Mouse (Mus musculus) ovary, postnatal 36 days (tissue): ENCODE data around the gene Gm14401.
"Not testable (repeated sequence)": the region's sequence is repeated elsewhere in the genome, so short reads cannot be mapped to it uniquely, and the experiment has no call there.

Experiments
- DNase-seq: peaks from one replicate; pipeline ENCODE4 v3.0.0; 2022; ENCODE audit warnings: low spot score, mixed read lengths

Gene Gm14401

DNA sequence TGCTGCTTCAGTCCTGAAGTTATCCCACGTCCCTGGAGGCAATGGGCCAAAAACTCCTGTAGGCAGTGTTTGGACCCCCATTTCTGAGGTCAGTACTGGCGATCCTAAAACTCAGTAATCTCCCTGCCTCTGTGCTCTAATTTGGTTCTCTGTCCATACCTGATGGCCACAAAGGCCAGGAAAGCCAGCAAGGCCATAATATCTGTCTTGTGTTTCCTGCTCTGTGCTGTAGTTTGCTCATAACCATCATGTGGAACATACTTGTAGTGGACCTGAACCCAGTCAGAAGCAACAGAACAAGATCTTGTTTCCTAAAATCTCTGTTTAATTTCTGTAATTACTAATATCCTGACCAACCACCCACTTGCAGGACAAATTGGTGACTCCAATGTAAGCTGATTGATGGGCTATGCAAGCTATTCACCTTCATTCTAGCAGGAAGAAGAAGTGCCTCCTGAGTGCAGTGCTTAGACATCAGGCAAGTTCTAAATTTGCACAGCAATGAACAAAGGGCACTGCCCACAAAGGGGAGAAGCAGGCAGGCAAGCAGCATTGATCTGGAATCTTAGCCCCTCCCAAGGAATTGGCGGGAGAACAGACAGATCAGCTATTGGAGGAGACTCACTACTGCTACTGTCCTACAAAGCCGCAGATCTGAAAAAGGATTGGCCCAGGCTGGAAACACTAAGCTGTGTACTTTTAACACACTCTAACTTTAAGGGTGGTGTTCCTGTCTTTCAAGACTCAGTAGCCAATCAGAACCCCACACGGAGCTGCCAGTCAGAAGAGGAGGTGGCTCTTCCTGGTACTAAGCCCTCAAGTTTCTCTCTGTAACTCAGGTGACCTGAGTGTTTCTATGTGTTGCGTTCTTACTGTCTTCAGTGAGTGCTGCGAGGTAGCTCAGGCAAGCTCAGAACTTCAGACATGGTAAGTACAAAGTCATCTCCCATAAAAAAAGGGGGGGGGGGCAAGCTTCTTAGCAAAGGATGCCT lies at the start of gene Gm14401:
Gene Gm14401, plus strand, starts transcription at position 889 of the 992 bp plus-strand sequence.
- not testable (repeated sequence) for DNase-seq

DNA sequence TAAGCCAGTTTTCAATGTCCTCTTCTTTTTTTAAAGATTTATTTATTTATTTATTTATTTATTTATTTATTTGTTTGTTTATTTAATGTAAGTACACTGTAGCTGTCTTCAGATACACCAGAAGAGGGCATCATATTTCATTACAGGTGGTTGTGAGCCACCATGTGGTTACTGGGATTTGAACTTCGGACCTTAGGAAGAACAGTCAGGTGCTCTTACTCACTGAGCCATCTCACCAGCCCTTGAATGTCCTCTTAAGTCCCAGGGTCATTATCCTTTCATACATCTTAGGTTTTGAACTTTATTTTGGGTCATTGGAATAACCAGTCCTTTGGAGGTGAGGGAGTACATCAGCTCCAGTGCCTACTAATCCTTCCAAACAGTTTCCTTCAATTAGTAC lies 1.3 kb upstream of the Gm14401 start:
- DNase-seq, result not testable (repeated sequence)

DNA sequence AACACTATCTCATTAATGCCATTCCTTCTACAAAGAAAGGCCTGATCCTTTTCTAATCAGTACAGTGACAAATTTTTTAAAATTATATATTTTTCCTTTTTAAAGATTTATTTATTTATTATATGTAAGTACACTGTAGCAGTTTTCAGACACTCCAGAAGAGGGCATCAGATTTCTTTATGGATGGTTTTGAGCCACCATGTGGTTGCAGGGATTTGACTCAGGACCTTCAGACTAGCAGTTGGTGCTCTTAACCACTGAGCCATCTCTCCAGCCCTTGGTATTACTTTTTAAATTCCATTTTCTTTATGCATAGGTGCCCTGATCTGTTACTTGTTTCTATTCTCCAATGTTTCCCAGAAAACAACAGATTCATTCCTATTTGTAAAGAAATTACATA lies 895 bp downstream of the Gm14401 start:
- DNase-seq, result not testable (repeated sequence)

DNA sequence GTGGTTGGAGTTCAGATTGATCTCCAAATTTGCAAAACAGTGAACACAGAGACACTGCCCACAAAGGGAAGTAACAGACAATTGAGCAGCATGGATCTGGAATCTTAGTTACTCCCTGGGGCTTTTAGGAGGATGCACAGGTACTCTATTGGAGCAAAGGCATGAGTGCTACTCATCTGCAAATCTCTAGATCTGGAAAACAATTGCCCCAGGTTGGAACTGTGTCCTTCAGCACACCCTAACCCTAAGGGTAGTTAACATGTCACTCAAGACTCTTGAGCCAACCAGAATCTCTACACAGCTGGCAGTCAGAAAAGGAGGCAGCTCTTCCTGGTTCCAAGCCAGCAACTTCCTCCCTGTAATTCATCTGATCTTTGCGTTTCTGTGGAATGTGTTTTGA lies 5.7 kb downstream of the Gm14401 start:
- DNase-seq, result not testable (repeated sequence)

DNA sequence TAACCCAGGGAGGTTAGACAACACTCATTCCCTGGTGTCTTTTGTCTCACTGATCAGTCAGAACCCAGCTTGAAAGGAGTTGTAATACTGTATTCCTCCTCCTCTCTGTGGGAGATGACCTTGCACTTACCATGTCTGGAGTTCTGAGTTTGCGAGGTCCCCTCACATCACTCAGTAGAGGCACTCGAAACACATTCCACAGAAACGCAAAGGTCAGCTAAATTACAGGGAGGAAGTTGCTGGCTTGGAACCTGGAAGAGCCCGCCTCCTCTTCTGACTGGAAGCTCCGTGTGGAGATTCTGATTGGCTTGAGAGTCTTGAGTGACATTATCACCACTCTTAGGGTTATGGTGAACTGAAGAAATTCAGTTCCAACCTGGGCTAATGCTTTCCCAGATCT lies 35.0 kb downstream of the Gm14401 start:
- DNase-seq, result not testable (repeated sequence)

DNA sequence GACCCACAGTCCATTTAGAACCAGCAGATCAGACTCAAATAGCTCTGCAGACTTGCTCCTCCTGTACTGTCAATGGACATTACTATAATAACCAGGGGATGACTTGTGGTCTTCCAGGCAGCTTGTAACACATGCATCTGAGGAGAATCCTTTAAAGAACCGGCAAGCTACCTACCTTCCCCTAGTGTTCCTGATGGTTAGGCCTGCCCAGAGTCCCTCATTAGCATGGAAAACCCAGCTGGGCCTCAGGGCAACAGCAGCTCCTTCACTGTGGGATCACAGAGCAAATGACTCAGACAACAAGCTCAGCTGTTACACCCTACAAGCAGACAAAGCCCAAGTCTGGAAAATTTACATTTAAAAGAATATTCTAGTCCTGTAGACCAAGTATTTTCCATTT lies 55.0 kb downstream of the Gm14401 start:
- DNase-seq, result not testable (repeated sequence)
